Mouse (Mus musculus) cerebellum, adult 2 months (tissue): ENCODE measurements around the gene Fam149a.

Experiments
- CTCF ChIP-seq: fragments of 200-500 bp; IDR thresholded peaks from 2 replicates; pipeline ENCODE4 v1.5.1; 2011; ENCODE audit warnings: low read depth, mild to moderate bottlenecking, control low read depth, low read length, moderate library complexity, borderline replicate concordance; ENCODE audit not compliant: insufficient read depth
- POLR2A ChIP-seq: fragments of 200-500 bp; IDR thresholded peaks from 2 replicates; pipeline ENCODE4 v1.6.1; 2011; ENCODE audit warnings: low read length, control low read depth, borderline replicate concordance; ENCODE audit not compliant: insufficient read depth

DNA sequence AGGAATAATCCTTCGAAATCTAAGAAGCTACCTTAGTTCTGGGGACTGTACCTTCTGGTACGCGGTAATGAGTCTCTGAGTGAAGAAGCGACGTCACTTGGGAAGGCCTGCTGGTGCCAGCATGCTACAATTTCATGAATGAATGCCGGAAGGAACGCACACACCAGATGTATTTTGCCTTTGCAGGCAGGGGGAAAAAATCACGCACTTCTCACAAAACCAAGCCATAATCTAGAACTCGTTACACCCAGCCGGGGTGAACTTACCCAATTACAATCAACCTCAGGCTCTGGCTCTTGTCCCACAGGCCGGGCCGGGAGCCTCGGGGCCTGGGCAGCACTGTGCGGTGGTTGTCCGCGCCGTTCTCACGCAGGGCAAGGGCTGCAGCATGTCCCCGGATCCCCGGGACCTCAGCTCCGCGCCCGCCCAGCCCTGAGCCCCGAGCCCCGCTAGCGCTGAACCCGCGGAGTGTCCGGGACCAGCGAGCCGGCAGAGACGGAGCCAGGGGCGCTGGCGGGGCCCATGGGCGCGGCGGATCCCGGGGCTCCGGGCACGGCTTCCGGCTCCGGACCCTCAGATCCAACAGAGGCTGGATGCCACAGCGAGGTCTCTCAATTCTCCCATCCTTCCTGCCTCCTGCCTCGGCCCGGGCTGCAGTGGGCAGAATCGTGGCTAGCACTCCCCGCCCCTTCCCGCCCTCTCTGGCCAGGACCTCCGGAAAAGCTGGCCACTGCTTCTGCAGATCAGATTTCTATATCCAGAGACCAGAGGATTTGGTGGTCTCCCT lies 23.8 kb downstream of the Fam149a start:
- no peak for TF ChIP-seq POLR2A
- TF ChIP-seq CTCF, result no peak
